Mouse (Mus musculus) neutrophil, adult 65 days (primary cell): ENCODE results near the gene Pigp. TPM values are rescaled to one million over a fixed set of nuclear protein-coding genes. Genes with fewer than 3 reads are reported as not detected.

Experiments used
- total RNA-seq: library from RNA; stranded (reverse); gene quantifications from 2 replicates; pipeline ENCODE4 v1.2.4, GENCODE M21; 2023

Gene Pigp
- total RNA-seq = 7.1 and 8.7 TPM in 2 replicates

GRCm38 (mm10) chr16:94371301-94371931 lies at the start of gene Pigp:
Gene Pigp (minus strand): TSS chr16:94371842.

DNA sequence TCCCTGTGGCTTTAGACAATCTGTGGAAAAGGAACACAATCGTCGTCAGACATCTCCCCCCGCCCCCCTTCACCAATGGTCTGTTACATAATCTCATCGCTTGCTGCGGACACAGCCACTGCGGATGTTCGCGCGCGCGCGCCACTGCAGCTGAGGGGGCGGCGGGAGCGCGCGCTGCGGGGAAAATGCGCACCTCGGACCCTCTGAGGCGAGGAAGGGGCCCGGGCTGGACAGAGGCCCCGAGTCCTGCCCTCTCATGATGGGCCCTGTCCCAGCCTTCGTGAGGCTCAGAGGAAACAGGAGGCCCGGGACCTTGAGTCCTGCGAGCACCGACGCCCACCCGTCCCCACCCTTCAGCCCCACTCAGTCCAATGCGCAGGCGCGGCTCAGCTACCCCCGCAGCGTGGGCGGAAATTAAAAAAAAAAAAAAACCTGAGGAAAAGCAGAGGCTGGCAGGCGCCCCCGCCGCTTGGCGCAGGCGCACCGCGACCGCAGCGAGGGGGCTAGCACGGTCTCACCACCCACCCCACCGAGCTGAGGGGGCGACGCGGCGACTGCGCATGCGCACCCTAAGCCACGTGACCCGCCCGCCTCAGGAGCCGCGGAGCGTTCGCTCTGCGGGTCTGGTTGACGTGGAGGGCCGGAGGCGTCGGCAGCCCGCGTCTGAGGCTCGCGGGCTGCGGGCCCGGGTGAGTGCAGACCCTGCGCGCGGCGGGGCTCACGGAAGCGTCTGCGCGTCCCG lies 1.3 kb downstream of the Pigp start, which contains the start of gene Ttc3:
TSS of gene Ttc3 (plus strand) at position 446 of the 742 bp plus-strand sequence.

GRCm38 (mm10) chr16:94327781-94328711 lies 43.6 kb downstream of the Pigp start, which contains the start of gene Ripply3:
Gene Ripply3 (plus strand): TSS chr16:94328420.

GRCm38 (mm10) chr16:94313229-94314030 lies 58.2 kb downstream of the Pigp start, which contains the start of gene Hlcs:
Gene Hlcs (minus strand): TSS chr16:94313571.

Other genes with a start within 250 kb of the Pigp start
- gene Hlcs, start 58.3 kb downstream of the Pigp start, total RNA-seq = 18.7 and 21.2 TPM in 2 replicates
- not detected in 2 replicates for gene Ripply3, start 43.4 kb downstream of the Pigp start, total RNA-seq
- gene Ttc3, start 1.2 kb downstream of the Pigp start, total RNA-seq = 17.8 and 24.4 TPM in 2 replicates
- 25.3 and 34.2 TPM in 2 replicates for gene Vps26c, start 155.0 kb upstream of the Pigp start, total RNA-seq
- 71.4 and 80.2 TPM in 2 replicates for gene Dyrk1a, start 198.2 kb upstream of the Pigp start, total RNA-seq